20 mouse cellular contexts compared by ENCODE assay signal in genomic region chr17:47769389-47770299, GRCm38 (mm10). TPM values are rescaled to one million over a fixed set of nuclear protein-coding genes. Genes with fewer than 3 reads are reported as not detected.
DNase-seq lines count a peak whose midpoint lies in the region; ATAC-seq and TF ChIP-seq lines count a peak whose summit lies in the region.
"Had no signal": no experiment of that assay in that cellular context is flagged by ENCODE, and none has a peak within 500 bp of the region (broad histone marks: within the 10 kb centered on the region; RNA-seq: fewer than 3 reads in every experiment).

No protein-coding gene starts in this region.

- ATAC-seq in heart, embryonic 12.5 days (ENCODE audit: insufficient number of reproducible peaks, low FRiP score), result no peak
- peak; percentile 10 for ATAC-seq in monocyte, adult 5-6 weeks (replicated peaks; ENCODE audit: insufficient number of reproducible peaks, low FRiP score, low TSS enrichment, poor library complexity, severe bottlenecking)

- H3K27me3 ChIP-seq in heart, embryonic 12.5 days (replicated peaks), result no peaks in the 10 kb centered on the region
- H3K27me3 ChIP-seq: heart, embryonic 15.5 days; hindbrain, embryonic 13.5 days had no signal

- H3K9ac ChIP-seq in heart, embryonic 12.5 days, result peak overlapping the region; percentile 2; the same call in 1 of the 2 replicates
- H3K9ac ChIP-seq: heart, embryonic 15.5 days; hindbrain, embryonic 13.5 days had no signal

- TF ChIP-seq POLR2A in lung, adult 2 months (IDR thresholded peaks at IDR 0.05; ENCODE audit: borderline replicate concordance, extremely low read depth, low read depth, low read length), result peak; percentile 10; the same call in 1 of the 2 replicates
- TF ChIP-seq POLR2A in bone marrow macrophage, adult 2 months (IDR thresholded peaks at IDR 0.05; ENCODE audit: borderline replicate concordance, low read depth, low read length), result no peak

- H3K9me3 ChIP-seq in heart, embryonic 12.5 days (replicated peaks), result peaks cover 12% of the 10 kb centered on the region
- H3K9me3 ChIP-seq: heart, embryonic 15.5 days had no signal

- H3K27ac ChIP-seq in heart, embryonic 12.5 days (ENCODE audit: poor library complexity, severe bottlenecking), result no peak overlapping the region
- H3K27ac ChIP-seq in bone marrow macrophage, adult 2 months (ENCODE audit: insufficient read depth, low read depth, low read length), result peak overlapping the region; percentile 99
- H3K27ac ChIP-seq: heart, embryonic 15.5 days; hindbrain, embryonic 13.5 days had no signal

- TF ChIP-seq CTCF in lung, adult 2 months (IDR thresholded peaks at IDR 0.05; ENCODE audit: insufficient read depth, low read length), result no peak
- TF ChIP-seq CTCF in bone marrow macrophage, adult 2 months (IDR thresholded peaks at IDR 0.05; ENCODE audit: low read depth, low read length), result no peak; the same call in 1 of the 2 replicates

- H3K4me2 ChIP-seq in heart, embryonic 12.5 days, result no peak overlapping the region
- H3K4me2 ChIP-seq: hindbrain, embryonic 13.5 days; midbrain, embryonic 11.5 days had no signal

- no peak overlapping the region for H3K4me3 ChIP-seq in heart, embryonic 12.5 days
- no peak overlapping the region for H3K4me3 ChIP-seq in lung, adult 2 months (replicated peaks; ENCODE audit: extremely low read depth, low read depth, low read length)
- H3K4me3 ChIP-seq in bone marrow macrophage, adult 2 months (ENCODE audit: insufficient read depth, low read length), result peak overlapping the region; percentile 53
- H3K4me3 ChIP-seq: heart, embryonic 15.5 days; hindbrain, embryonic 13.5 days had no signal

- 77% methylated on average over 11 of the region's 11 CpGs for WGBS in heart, embryonic 12.5 days
- 76% methylated on average over 11 of the region's 11 CpGs for WGBS in lung, adult 2 months

- H3K4me1 ChIP-seq in heart, embryonic 12.5 days (replicated peaks), result peaks cover 21% of the 10 kb centered on the region
- H3K4me1 ChIP-seq in lung, adult 2 months (ENCODE audit: control insufficient read depth, insufficient read depth, low read length), result peaks cover 17% of the 10 kb centered on the region
- H3K4me1 ChIP-seq in bone marrow macrophage, adult 2 months (ENCODE audit: control insufficient read depth, insufficient read depth, low read length), result peaks cover 56% of the 10 kb centered on the region
- H3K4me1 ChIP-seq: hindbrain, embryonic 13.5 days had no signal

- intact Hi-C loops in heart, postnatal 36 days (cut with DNase I), result no loop called here

- no peaks in the 10 kb centered on the region for H3K36me3 ChIP-seq in heart, embryonic 12.5 days
- H3K36me3 ChIP-seq: heart, embryonic 15.5 days; hindbrain, embryonic 13.5 days had no signal

- no peak for DNase-seq in heart, postnatal 36 days
- no peak for DNase-seq in lung, adult 2 months
- DNase-seq in lung, adult 18-20 months, result no peak
- no peak for DNase-seq in kidney, postnatal 14 days
- no peak for DNase-seq in left cerebral cortex, adult 8-10 months (ENCODE audit: low spot score in 2 of 2)
- DNase-seq: adrenal gland, adult 2 months; cerebellum, adult 2 months; kidney, postnatal 10 days; right cerebral cortex, postnatal 14 days had no signal

RNA-seq across cellular contexts. Expression of gene Tfeb, which starts 32.8 kb away (rescaled TPM):
- 22.7 and 24.5 TPM in 2 replicates for polyA plus RNA-seq in heart, embryonic 12.5 days (2016; fragmentation: Nextera tagmentation; extraction: Ambion mirVana)
- total RNA-seq in heart, postnatal 36 days (2021), result 10 to 100 TPM; 39.9 to 44.8 TPM
- 43.4 and 51.1 TPM in 2 replicates for polyA plus RNA-seq in lung, adult 2 months (2012; rRNA removed)
- 43.2 and 48.4 TPM in 2 replicates for polyA plus RNA-seq in bone marrow macrophage, adult 2 months (2012; ENCODE audit: insufficient read depth, insufficient read length, missing spikeins)
- 61.8 to 91.9 TPM (median 65.3 TPM) in 3 replicates for total RNA-seq in monocyte, adult 5-6 weeks (2017)
- total RNA-seq in left cerebral cortex, adult 8-10 months (2022), result 10 to 100 TPM; 12.3 to 17.8 (median 15.1) TPM

RNA-seq across cellular contexts. Expression of gene Pgc, which starts 43.0 kb away (rescaled TPM):
- not detected in 2 replicates for polyA plus RNA-seq in heart, embryonic 12.5 days (2016; fragmentation: Nextera tagmentation; extraction: Ambion mirVana)
- total RNA-seq in heart, postnatal 36 days (2021), result not detected
- 1.9 and 2.0 TPM in 2 replicates for polyA plus RNA-seq in lung, adult 2 months (2012; rRNA removed)
- polyA plus RNA-seq in bone marrow macrophage, adult 2 months (2012; ENCODE audit: insufficient read depth, insufficient read length, missing spikeins), result not detected in 2 replicates
- total RNA-seq in monocyte, adult 5-6 weeks (2017), result not detected in 3 replicates
- total RNA-seq in left cerebral cortex, adult 8-10 months (2022), result not detected
- total RNA-seq: adrenal gland, adult 2 months; layer of hippocampus, postnatal 10 days; MEL had no signal
- polyA plus RNA-seq: embryonic facial prominence, embryonic 14.5 days; forebrain, embryonic 11.5 days; hindbrain, embryonic 13.5 days; limb, embryonic 11.5 days; midbrain, embryonic 11.5 days had no signal
